15 mouse cellular contexts compared by ENCODE assay signal in the genomic region with DNA sequence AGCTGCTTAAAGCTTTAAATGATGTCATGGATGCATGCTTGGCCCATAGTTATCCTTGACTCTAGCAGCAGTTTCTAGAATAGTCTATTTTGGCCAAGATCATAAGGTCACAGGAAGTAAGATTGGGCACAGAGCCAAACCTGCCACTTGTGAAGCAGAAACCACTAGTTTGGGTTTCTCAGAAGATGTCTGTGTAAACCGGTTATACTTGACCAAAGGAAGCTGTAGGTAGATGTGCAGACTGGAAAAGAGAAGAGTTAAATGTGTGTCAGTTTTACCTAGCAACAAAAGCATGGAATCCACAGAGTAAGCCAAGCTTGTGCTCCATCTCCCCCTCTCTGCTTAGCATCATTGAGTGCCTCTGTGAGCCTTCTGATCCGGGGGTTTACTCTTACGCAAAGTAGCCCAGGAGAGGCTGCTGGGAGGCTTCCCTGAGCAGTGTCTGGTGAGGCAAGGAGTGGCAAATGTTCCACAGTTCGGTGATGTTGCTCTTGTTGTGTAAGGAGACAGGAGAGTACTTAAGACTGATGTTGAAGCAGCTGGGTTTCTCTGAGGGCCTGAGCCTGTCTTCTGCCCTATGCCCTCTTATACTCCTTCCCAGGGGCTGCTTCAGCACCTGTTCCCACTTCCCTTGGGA.
A peak's percentile ranks its signal among the peaks of the same experiment; 100 is the strongest.
DNase-seq lines count a peak whose midpoint lies in the region; ATAC-seq and TF ChIP-seq lines count a peak whose summit lies in the region.
"Had no signal": no experiment of that assay in that cellular context is flagged by ENCODE, and none has a peak within 500 bp of the region (broad histone marks: within the 10 kb centered on the region; RNA-seq: fewer than 3 reads in every experiment).

No protein-coding gene starts in this region.

- H3K9me3 ChIP-seq in kidney, embryonic 15.5 days (replicated peaks), result no peaks in the 10 kb centered on the region
- H3K9me3 ChIP-seq: embryonic facial prominence, embryonic 15.5 days had no signal

- H3K4me2 ChIP-seq in kidney, embryonic 15.5 days, result no peak overlapping the region
- H3K4me2 ChIP-seq: embryonic facial prominence, embryonic 15.5 days had no signal

- no peak for TF ChIP-seq POLR2A in kidney, adult 2 months (IDR thresholded peaks at IDR 0.05; ENCODE audit: low read depth, low read length)

- H3K27ac ChIP-seq in kidney, adult 2 months (ENCODE audit: insufficient read depth, low read depth, low read length), result no peak overlapping the region
- no peak overlapping the region for H3K27ac ChIP-seq in kidney, embryonic 15.5 days
- H3K27ac ChIP-seq: embryonic facial prominence, embryonic 15.5 days; macrophage had no signal

- intact Hi-C loops in left cerebral cortex, postnatal 14 days (cut with DNase I), result no loop called here

- H3K9ac ChIP-seq in kidney, embryonic 15.5 days, result no peak overlapping the region
- H3K9ac ChIP-seq: embryonic facial prominence, embryonic 15.5 days; forebrain, postnatal 0 days had no signal

- peak; percentile 56 for DNase-seq in kidney, adult 2 months
- DNase-seq in B cell, adult 2 months, result peak; percentile 61 to 66
- DNase-seq in natural killer cell, adult 2 months (ENCODE audit: low spot score in 2 of 2), result peak; percentile 75 to 83
- DNase-seq in cerebellum, postnatal 14 days, result no peak
- no peak for DNase-seq in left cerebral cortex, postnatal 14 days (ENCODE audit: low spot score in 2 of 2)
- DNase-seq in right cerebral cortex, postnatal 36 days (ENCODE audit: low spot score in 2 of 2), result no peak
- DNase-seq: forebrain, postnatal 0 days; heart, postnatal 36 days; liver; thymus, adult 2 months had no signal

- no peak for ATAC-seq in kidney, embryonic 15.5 days (replicated peaks; ENCODE audit: low FRiP score)
- peak; percentile 36 for ATAC-seq in granulocyte monocyte progenitor cell, adult 5-6 weeks (replicated peaks; ENCODE audit: poor library complexity, severe bottlenecking)
- ATAC-seq: forebrain, postnatal 0 days had no signal

- no peaks in the 10 kb centered on the region for H3K27me3 ChIP-seq in kidney, adult 2 months (replicated peaks; ENCODE audit: control insufficient read depth, insufficient read depth, low read length)
- H3K27me3 ChIP-seq in kidney, embryonic 15.5 days, result no peaks in the 10 kb centered on the region
- H3K27me3 ChIP-seq: CH12.LX; embryonic facial prominence, embryonic 15.5 days had no signal

- H3K4me3 ChIP-seq in kidney, adult 2 months (ENCODE audit: insufficient read depth, low read depth, low read length), result no peak overlapping the region
- no peak overlapping the region for H3K4me3 ChIP-seq in kidney, embryonic 15.5 days (replicated peaks)
- H3K4me3 ChIP-seq: embryonic facial prominence, embryonic 15.5 days had no signal

- WGBS in kidney, adult 2 months, result 67% methylated on average over 4 of the region's 4 CpGs
- 75% methylated on average over 4 of the region's 4 CpGs for WGBS in kidney, embryonic 15.5 days

- no peak for TF ChIP-seq CTCF in kidney, adult 2 months (conservative IDR thresholded peaks at IDR 0.05; ENCODE audit: insufficient read depth, insufficient read length, low read depth, low read length)

- H3K36me3 ChIP-seq in kidney, adult 2 months (ENCODE audit: control insufficient read depth, insufficient read depth, low read length), result no peaks in the 10 kb centered on the region
- H3K36me3 ChIP-seq in kidney, embryonic 15.5 days, result no peaks in the 10 kb centered on the region
- H3K36me3 ChIP-seq: embryonic facial prominence, embryonic 15.5 days had no signal

- peaks cover 2% of the 10 kb centered on the region; the same call in 1 of the 2 replicates for H3K4me1 ChIP-seq in kidney, adult 2 months (ENCODE audit: control insufficient read depth, insufficient read depth, low read length)
- 0 out of 2 replicates have a peak, but pooled peaks cover 2% of the 10 kb centered on the region for H3K4me1 ChIP-seq in kidney, embryonic 15.5 days
- H3K4me1 ChIP-seq: embryonic facial prominence, embryonic 15.5 days had no signal

Comparison
In these comparisons a context has a peak if more than half of its experiments do, and no peak if none do; other contexts are left out.
1. DNase-seq: peak in kidney, adult 2 months (single experiment), B cell, adult 2 months (2 of 2) and natural killer cell, adult 2 months (2 of 2); none in cerebellum, postnatal 14 days (0 of 2), left cerebral cortex, postnatal 14 days (0 of 2) and right cerebral cortex, postnatal 36 days (0 of 2).